Mouse (Mus musculus) myocyte (in vitro differentiated cells): ENCODE results near the gene Lsm11. TPM values are rescaled to one million over a fixed set of nuclear protein-coding genes. Genes with fewer than 3 reads are reported as not detected.

Experiments used
- H3K27me3 ChIP-seq: one replicate; pipeline ENCODE4 v1.6.1; 2011; ENCODE audit not compliant: control insufficient read depth, insufficient read depth, insufficient read length
- H3K36me3 ChIP-seq: one replicate; pipeline ENCODE4 v1.6.1; 2011; ENCODE audit not compliant: control insufficient read depth, insufficient read depth
- H3K4me2 ChIP-seq: one replicate; pipeline ENCODE4 v1.6.1; 2011; ENCODE audit warnings: low read depth, control low read depth
- H3K4me3 ChIP-seq: one replicate; pipeline ENCODE4 v1.5.1; 2011; ENCODE audit warnings: mild to moderate bottlenecking, control low read depth, moderate library complexity
- H3K79me2 ChIP-seq: one replicate; pipeline ENCODE4 v1.6.1; 2011; ENCODE audit not compliant: control insufficient read depth, insufficient read depth
- H3ac ChIP-seq: one replicate; pipeline ENCODE4 v1.6.1; 2011; ENCODE audit not compliant: control insufficient read depth, insufficient read length
- CEBPB ChIP-seq: IDR thresholded peaks from 2 replicates; pipeline ENCODE4 v1.6.1; 2011; ENCODE audit warnings: mild to moderate bottlenecking, moderate library complexity; ENCODE audit not compliant: poor library complexity, insufficient read depth, severe bottlenecking
- E2F4 ChIP-seq: IDR thresholded peaks from one replicate; pipeline ENCODE4 v1.6.1; 2011; ENCODE audit warnings: mild to moderate bottlenecking, control low read depth, moderate library complexity; ENCODE audit not compliant: insufficient read depth
- MAX ChIP-seq: IDR thresholded peaks from one replicate; pipeline ENCODE4 v1.6.1; 2011; ENCODE audit warnings: low read depth, mild to moderate bottlenecking, control low read depth
- MYOD1 ChIP-seq, 3 experiments: IDR thresholded peaks; one replicate each; pipeline ENCODE4 v1.6.1; 2011; ENCODE audit warnings: control low read depth in 2 of 3, low read depth in 2 of 3, mild to moderate bottlenecking in 2 of 3, moderate library complexity in 1 of 3; ENCODE audit not compliant: insufficient read length in 2 of 3, control insufficient read depth in 1 of 3
- MYOG ChIP-seq, 3 experiments: IDR thresholded peaks; one replicate each; pipeline ENCODE4 v1.6.1; 2011; ENCODE audit warnings: control low read depth in 2 of 3, low read depth in 2 of 3, mild to moderate bottlenecking in 2 of 3; ENCODE audit not compliant: insufficient read length in 2 of 3, control insufficient read depth in 1 of 3, insufficient read depth in 1 of 3
- POLR2A ChIP-seq: IDR thresholded peaks from one replicate; pipeline ENCODE4 v1.6.1; 2011; ENCODE audit warnings: low read depth, mild to moderate bottlenecking, control low read depth, moderate library complexity; ENCODE audit not compliant: insufficient read length
- POLR2AphosphoS2 ChIP-seq: IDR thresholded peaks from one replicate; pipeline ENCODE4 v1.6.1; 2011; ENCODE audit warnings: low read depth, control low read depth; ENCODE audit not compliant: insufficient read length
- REST ChIP-seq: IDR thresholded peaks from one replicate; pipeline ENCODE4 v1.6.1; 2011; ENCODE audit warnings: mild to moderate bottlenecking, control low read depth, moderate library complexity; ENCODE audit not compliant: insufficient read depth, insufficient read length
- SRF ChIP-seq: IDR thresholded peaks from one replicate; pipeline ENCODE4 v1.6.1; 2011; ENCODE audit warnings: low read depth; ENCODE audit not compliant: control insufficient read depth, insufficient read length
- TCF12 ChIP-seq: IDR thresholded peaks from one replicate; pipeline ENCODE4 v1.6.1; 2011; ENCODE audit warnings: mild to moderate bottlenecking, control low read depth; ENCODE audit not compliant: poor library complexity, insufficient read depth, severe bottlenecking
- TCF3 ChIP-seq: IDR thresholded peaks from one replicate; pipeline ENCODE4 v1.6.1; 2011; ENCODE audit warnings: low read depth, control low read depth; ENCODE audit not compliant: insufficient read length
- USF1 ChIP-seq: IDR thresholded peaks from one replicate; pipeline ENCODE4 v1.6.1; 2011; ENCODE audit warnings: low read depth, mild to moderate bottlenecking, control low read depth, moderate library complexity
- polyA plus RNA-seq: library from polyadenylated mRNA; unstranded; fragments of >200 nt; fragmentation: generic; extraction: Trizol; gene quantifications from one replicate; pipeline ENCODE4 v1.2.1, GENCODE M21; 2012; ENCODE audit warnings: missing spikeins

The Lsm11 gene
- polyA plus RNA-seq, 1 experiment: 5.4 TPM

- peaks cover 24% of the 10 kb centered on the region for H3K79me2 ChIP-seq
- H3K36me3 ChIP-seq: peaks cover 14% of the 10 kb centered on the region
- no peaks in the 10 kb centered on the region for H3K27me3 ChIP-seq
- H3K4me2 ChIP-seq: no peak overlapping the region
- H3K4me3 ChIP-seq: no peak overlapping the region
- TF ChIP-seq MAX: no peak
- TF ChIP-seq MYOD1 (IDR thresholded peaks at IDR 0.05; ENCODE audit: control insufficient read depth in 1 of 3, insufficient read length in 2 of 3, low read depth in 2 of 3): no peak
- TF ChIP-seq TCF3: no peak
- no peak for TF ChIP-seq MYOG (IDR thresholded peaks at IDR 0.05; ENCODE audit: control insufficient read depth in 1 of 3, insufficient read depth in 1 of 3, insufficient read length in 2 of 3, low read depth in 2 of 3)
- TF ChIP-seq E2F4: no peak
- no peak for TF ChIP-seq POLR2A
- no peak for TF ChIP-seq REST
- no peak for TF ChIP-seq TCF12
- no peak for TF ChIP-seq SRF
- TF ChIP-seq USF1: no peak
- TF ChIP-seq POLR2AphosphoS2: no peak
- no peak for TF ChIP-seq CEBPB
- H3ac ChIP-seq: no peak overlapping the region
Measured at GRCm38 (mm10) chr11:45885606-45886230, 59.0 kb downstream of the Lsm11 start.

GRCm38 (mm10) chr11:45884029-45884428 is 60.7 kb downstream of the Lsm11 start:
- Histone ChIP-seq H3K27me3 (no peaks in the 10 kb centered on the region), H3K36me3 (peaks cover 9% of the 10 kb centered on the region), H3K4me2 (peak overlapping the region; percentile 94), H3K4me3 (peak overlapping the region; percentile 8), H3ac (no peak overlapping the region), H3K79me2 (peaks cover 24% of the 10 kb centered on the region)
- TF ChIP-seq POLR2AphosphoS2 (no peak), USF1 (no peak), POLR2A (no peak), TCF3 (no peak), MYOD1 (IDR thresholded peaks at IDR 0.05; ENCODE audit: control insufficient read depth in 1 of 3, insufficient read length in 2 of 3, low read depth in 2 of 3) (no peak), TCF12 (no peak), SRF (no peak), CEBPB (no peak), MYOG (IDR thresholded peaks at IDR 0.05; ENCODE audit: control insufficient read depth in 1 of 3, insufficient read depth in 1 of 3, insufficient read length in 2 of 3, low read depth in 2 of 3) (no peak), MAX (no peak), E2F4 (no peak), REST (no peak)

- Histone ChIP-seq H3K4me3 (peak overlapping the region; percentile 8), H3K27me3 (no peaks in the 10 kb centered on the region), H3K36me3 (peaks cover 9% of the 10 kb centered on the region), H3K4me2 (peak overlapping the region; percentile 94), H3ac (no peak overlapping the region), H3K79me2 (peaks cover 24% of the 10 kb centered on the region)
- TF ChIP-seq POLR2A (no peak), CEBPB (peak; percentile 60)
Measured at GRCm38 (mm10) chr11:45883270-45883931, 61.3 kb downstream of the Lsm11 start.

GRCm38 (mm10) chr11:45881683-45882068 is 63.1 kb downstream of the Lsm11 start:
- Histone ChIP-seq H3ac (no peak overlapping the region), H3K4me2 (peak overlapping the region; percentile 19), H3K4me3 (no peak overlapping the region), H3K36me3 (peaks cover under 1% of the 10 kb centered on the region), H3K79me2 (peaks cover 37% of the 10 kb centered on the region), H3K27me3 (no peaks in the 10 kb centered on the region)
- TF ChIP-seq MYOG (IDR thresholded peaks at IDR 0.05; ENCODE audit: control insufficient read depth in 1 of 3, insufficient read depth in 1 of 3, insufficient read length in 2 of 3, low read depth in 2 of 3): no peak
- TF ChIP-seq MAX: no peak
- TF ChIP-seq MYOD1 (IDR thresholded peaks at IDR 0.05; ENCODE audit: control insufficient read depth in 1 of 3, insufficient read length in 2 of 3, low read depth in 2 of 3): no peak
- no peak for TF ChIP-seq POLR2AphosphoS2
- TF ChIP-seq TCF12: no peak
- TF ChIP-seq SRF: no peak
- no peak for TF ChIP-seq USF1
- TF ChIP-seq TCF3: no peak
- TF ChIP-seq E2F4: no peak
- TF ChIP-seq POLR2A: no peak
- no peak for TF ChIP-seq CEBPB
- no peak for TF ChIP-seq REST
